Mouse (Mus musculus): Measurements from ENCODE around the gene Uqcr11. TPM values are rescaled to one million over a fixed set of nuclear protein-coding genes. Genes with fewer than 3 reads are reported as not detected.

Uqcr11 gene
- polyA plus RNA-seq, 1 experiment from 2014 or later = 519 TPM

DNA sequence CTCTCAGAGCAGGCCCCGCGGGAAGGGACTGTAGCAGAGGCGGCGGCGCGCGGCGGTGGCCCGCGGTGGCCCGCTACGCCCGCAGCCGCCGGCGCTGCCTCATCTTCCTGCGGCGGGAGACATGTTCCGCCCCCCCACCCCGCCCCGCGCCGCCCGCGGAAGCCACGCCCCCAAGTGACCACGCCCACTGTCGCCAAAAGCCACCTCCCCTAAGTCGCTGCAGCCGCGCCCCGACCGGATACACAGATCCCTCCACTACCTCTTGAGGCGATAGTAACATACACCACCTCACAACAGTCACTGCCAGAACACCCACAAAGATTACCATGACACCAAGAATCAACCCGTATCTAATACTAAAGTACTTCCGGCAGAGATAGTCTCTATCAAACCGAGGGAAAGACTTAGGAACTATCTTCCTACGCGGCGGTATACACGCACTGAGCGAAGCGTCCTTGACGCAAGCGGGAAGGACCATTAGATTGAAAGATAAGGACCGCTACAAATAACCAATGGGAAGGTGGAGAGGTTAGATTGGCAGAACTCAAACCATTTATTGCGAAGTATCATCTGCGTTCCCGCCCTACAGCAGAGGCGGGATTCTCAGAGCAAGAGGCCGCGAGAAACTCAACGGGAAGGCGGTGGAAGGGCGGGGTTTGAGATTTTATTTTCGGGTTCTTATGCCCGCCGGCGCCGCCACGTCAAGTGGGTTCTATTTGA lies 27.0 kb upstream of the Uqcr11 start, which contains the start of gene Tcf3:
Tcf3 (minus strand) TSS at position 135 of the 720 bp plus-strand sequence.
- no peaks in the 10 kb centered on the region for H3K9me3 ChIP-seq (replicated peaks; ENCODE audit: control insufficient read depth, low read length)
- peak; percentile 88 for ATAC-seq (ENCODE audit: low read depth)
- peak within 1 kb of the TSS; percentile 96 for H3K4me3 ChIP-seq (ENCODE audit: low read depth, low read length)
- peaks cover 48% of the 10 kb centered on the region for H3K4me1 ChIP-seq (ENCODE audit: control insufficient read depth, low read depth, low read length)
- WGBS (ENCODE audit: insufficient replicate concordance) = under 1% methylated on average over 56 of the region's 61 CpGs
- H3K36me3 ChIP-seq (ENCODE audit: control insufficient read depth, insufficient read depth) = peaks cover 16% of the 10 kb centered on the region
- H3K27ac ChIP-seq (ENCODE audit: low read length) = peak within 1 kb of the TSS; percentile 98
- H3K4me2 ChIP-seq (ENCODE audit: low read depth, low read length) = peak within 1 kb of the TSS; percentile 72
- H3K9ac ChIP-seq (ENCODE audit: low read depth, low read length) = peak within 1 kb of the TSS; percentile 99
- H3K27me3 ChIP-seq (ENCODE audit: control insufficient read depth, insufficient read depth, low read depth, low read length) = no peaks in the 10 kb centered on the region

DNA sequence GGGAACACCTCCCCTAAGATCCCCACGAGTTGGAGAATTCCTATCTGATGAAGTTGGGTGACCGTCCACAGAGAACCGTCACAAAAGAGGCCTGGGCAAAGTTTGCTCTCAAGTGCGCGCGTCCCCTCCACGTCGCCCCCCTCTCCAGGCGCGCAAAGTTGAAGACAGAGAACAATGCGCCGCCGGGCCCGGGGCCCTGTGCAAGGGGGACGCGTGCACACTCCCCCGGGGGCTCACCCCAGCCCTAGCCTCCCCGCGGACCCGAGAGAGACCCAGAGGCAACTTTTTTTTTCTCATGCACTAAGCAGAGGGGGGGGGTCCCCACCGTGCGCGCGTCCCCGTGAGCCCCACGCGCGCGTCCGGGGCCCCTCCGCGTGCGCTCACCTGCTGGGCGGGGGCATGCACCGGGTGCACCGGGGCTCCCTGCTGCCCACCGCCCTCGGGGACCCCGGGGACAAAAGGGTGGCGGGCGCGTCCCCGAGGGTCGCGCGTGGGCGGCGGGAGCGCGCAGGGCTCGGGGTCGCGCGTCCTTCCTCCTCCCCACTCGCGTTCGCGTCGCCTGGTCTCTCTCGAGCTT lies 26.4 kb upstream of the Uqcr11 start:
- Histone ChIP-seq H3K9me3 (replicated peaks; ENCODE audit: control insufficient read depth, low read length) (no peaks in the 10 kb centered on the region), H3K4me3 (ENCODE audit: low read depth, low read length) (peak overlapping the region; percentile 96), H3K9ac (ENCODE audit: low read depth, low read length) (peak overlapping the region; percentile 99), H3K4me2 (ENCODE audit: low read depth, low read length) (peak overlapping the region; percentile 72), H3K27me3 (ENCODE audit: control insufficient read depth, insufficient read depth, low read depth, low read length) (no peaks in the 10 kb centered on the region), H3K36me3 (ENCODE audit: control insufficient read depth, insufficient read depth) (peaks cover 22% of the 10 kb centered on the region), H3K27ac (ENCODE audit: low read length) (peak overlapping the region; percentile 98), H3K4me1 (ENCODE audit: control insufficient read depth, low read depth, low read length) (peaks cover 46% of the 10 kb centered on the region)
- no peak for ATAC-seq (ENCODE audit: low read depth)
- under 1% methylated on average over 53 of the region's 60 CpGs for WGBS (ENCODE audit: insufficient replicate concordance)

DNA sequence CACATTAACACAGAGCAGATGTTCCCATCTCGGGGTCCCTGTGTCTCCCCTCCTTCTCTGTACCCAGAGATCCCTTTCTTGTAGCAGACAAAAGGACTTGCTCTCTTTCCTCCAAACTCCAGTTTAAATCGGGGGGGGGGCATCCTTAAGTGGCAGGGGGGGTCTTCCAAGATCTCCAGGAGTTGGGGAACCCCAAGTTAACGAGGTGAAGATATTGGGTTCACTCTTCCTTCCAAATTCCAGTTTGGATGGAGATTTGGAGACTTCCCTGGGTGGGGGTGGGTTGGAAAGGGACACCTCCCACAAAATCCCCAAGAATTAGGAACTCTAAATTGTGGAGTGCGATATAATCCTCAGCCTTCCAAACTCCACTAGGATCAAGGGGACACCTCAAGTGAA lies 25.8 kb upstream of the Uqcr11 start:
- peak overlapping the region; percentile 98 for H3K27ac ChIP-seq (ENCODE audit: low read length)
- H3K9me3 ChIP-seq (replicated peaks; ENCODE audit: control insufficient read depth, low read length) = no peaks in the 10 kb centered on the region
- peak overlapping the region; percentile 96 for H3K4me3 ChIP-seq (ENCODE audit: low read depth, low read length)
- no peak for ATAC-seq (ENCODE audit: low read depth)
- peak overlapping the region; percentile 72 for H3K4me2 ChIP-seq (ENCODE audit: low read depth, low read length)
- WGBS (ENCODE audit: insufficient replicate concordance) = 3% methylated on average over 4 of the region's 4 CpGs
- H3K27me3 ChIP-seq (ENCODE audit: control insufficient read depth, insufficient read depth, low read depth, low read length) = no peaks in the 10 kb centered on the region
- H3K36me3 ChIP-seq (ENCODE audit: control insufficient read depth, insufficient read depth) = peaks cover 27% of the 10 kb centered on the region
- peak overlapping the region; percentile 99 for H3K9ac ChIP-seq (ENCODE audit: low read depth, low read length)
- peaks cover 43% of the 10 kb centered on the region for H3K4me1 ChIP-seq (ENCODE audit: control insufficient read depth, low read depth, low read length)

DNA sequence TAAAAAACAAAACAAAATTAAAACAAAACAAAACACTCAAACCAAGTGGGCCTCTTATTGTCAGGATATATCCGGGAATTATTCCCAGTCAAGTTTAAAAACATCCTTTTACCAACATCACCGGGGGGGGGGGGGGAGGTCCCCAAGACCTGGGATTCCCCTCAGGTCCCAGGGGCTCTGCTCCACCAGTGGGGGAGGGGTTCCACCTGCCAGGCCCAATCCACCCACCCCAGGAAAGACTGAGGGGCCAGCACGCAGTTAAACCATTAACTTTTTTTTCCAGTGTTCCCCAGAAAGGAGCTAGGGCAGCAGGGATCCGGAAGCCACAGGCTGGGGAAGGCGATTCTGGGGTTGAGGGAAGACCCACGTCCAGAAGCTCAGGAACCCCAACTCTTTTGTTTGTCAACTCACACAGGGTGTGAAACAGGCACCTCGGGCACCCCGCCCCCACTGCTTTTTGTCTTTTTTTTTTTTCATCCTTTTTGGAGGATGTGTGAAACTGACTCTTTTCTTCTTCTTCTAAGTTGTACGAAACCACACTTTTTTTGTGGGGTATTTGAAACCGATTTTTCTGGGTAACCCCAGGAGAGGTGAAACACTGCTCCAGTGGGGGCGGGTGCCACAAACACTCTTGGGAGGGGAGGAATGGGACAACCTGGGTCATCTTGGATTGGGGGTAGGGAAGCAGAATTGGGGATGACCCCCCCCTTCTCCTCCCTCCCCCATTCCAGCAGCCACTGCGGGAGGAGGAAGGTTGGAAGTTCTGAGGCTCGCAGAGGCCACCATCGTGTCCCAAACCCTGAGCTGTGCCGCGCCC lies 25.1 kb upstream of the Uqcr11 start:
- ATAC-seq (ENCODE audit: low read depth) = no peak
- Histone ChIP-seq H3K36me3 (ENCODE audit: control insufficient read depth, insufficient read depth) (peaks cover 33% of the 10 kb centered on the region), H3K27ac (ENCODE audit: low read length) (peak overlapping the region; percentile 98), H3K4me1 (ENCODE audit: control insufficient read depth, low read depth, low read length) (peaks cover 40% of the 10 kb centered on the region), H3K9ac (ENCODE audit: low read depth, low read length) (peak overlapping the region; percentile 99), H3K27me3 (ENCODE audit: control insufficient read depth, insufficient read depth, low read depth, low read length) (no peaks in the 10 kb centered on the region), H3K4me3 (ENCODE audit: low read depth, low read length) (peak overlapping the region; percentile 96), H3K9me3 (replicated peaks; ENCODE audit: control insufficient read depth, low read length) (no peaks in the 10 kb centered on the region), H3K4me2 (ENCODE audit: low read depth, low read length) (peak overlapping the region; percentile 72)
- 22% methylated on average over 16 of the region's 16 CpGs for WGBS (ENCODE audit: insufficient replicate concordance)

DNA sequence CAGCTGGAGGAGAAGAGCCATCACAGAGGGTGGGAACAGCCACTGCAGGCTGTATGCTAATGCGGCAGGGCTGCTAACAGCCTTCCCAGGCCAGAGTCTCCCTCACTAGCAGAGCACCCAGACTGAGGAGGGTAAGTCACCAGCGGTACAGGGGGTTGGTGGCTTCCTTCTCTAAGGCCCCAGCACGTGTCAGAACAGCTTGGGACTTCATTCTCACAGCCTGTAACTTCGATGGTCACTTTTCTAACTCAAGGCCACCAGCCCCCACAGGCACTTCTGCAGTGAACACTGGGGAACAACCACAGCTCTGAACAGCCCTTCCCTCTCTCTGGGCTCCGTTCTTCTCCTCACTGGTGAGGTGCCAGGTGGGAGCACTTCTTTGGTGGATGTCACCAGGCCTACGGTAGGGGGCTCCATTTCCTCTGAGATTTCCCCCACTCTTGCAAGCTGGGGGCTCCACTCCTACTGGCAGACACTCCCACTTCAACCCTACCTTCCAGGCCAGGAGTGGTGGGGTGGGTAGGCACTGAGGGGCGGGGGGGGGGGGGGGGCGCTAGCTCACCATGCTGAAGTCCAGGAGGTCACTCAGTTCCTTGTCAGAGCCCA lies 23.8 kb upstream of the Uqcr11 start:
- Histone ChIP-seq H3K4me1 (ENCODE audit: control insufficient read depth, low read depth, low read length) (peaks cover 27% of the 10 kb centered on the region), H3K4me2 (ENCODE audit: low read depth, low read length) (no peak overlapping the region), H3K4me3 (ENCODE audit: low read depth, low read length) (no peak overlapping the region), H3K9me3 (replicated peaks; ENCODE audit: control insufficient read depth, low read length) (no peaks in the 10 kb centered on the region; the same call in 1 of the 2 replicates), H3K9ac (ENCODE audit: low read depth, low read length) (no peak overlapping the region), H3K27me3 (ENCODE audit: control insufficient read depth, insufficient read depth, low read depth, low read length) (no peaks in the 10 kb centered on the region), H3K36me3 (ENCODE audit: control insufficient read depth, insufficient read depth) (peaks cover 46% of the 10 kb centered on the region), H3K27ac (ENCODE audit: low read length) (0 out of 2 replicates have a peak overlapping the region, but pooled peaks have one; percentile 20)
- ATAC-seq (ENCODE audit: low read depth) = no peak
- 75% methylated on average over 6 of the region's 8 CpGs for WGBS (ENCODE audit: insufficient replicate concordance)

DNA sequence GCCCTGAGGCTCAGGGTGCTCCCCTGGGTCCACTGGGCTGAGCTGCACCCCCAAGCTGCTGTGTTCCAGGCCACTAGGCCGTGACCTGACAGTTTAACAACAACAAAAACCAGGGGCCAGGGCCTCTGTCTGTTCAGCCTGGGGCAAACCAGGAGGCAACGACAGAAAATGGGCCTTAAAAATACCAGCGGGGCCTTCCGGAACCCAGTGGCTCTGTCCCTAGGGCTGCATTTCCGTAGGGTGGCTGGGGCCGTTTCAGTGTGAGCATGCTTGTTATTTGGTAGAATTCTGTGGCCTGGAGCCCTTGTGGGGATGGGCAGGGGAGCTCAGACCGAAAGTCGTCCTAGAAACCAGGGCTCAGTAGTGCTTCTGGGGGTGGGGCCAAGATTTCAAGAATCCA lies 23.2 kb upstream of the Uqcr11 start:
- H3K27ac ChIP-seq (ENCODE audit: low read length) = no peak overlapping the region; the same call in 1 of the 2 replicates
- H3K9me3 ChIP-seq (replicated peaks; ENCODE audit: control insufficient read depth, low read length) = peaks cover 6% of the 10 kb centered on the region; the same call in 1 of the 2 replicates
- H3K4me3 ChIP-seq (ENCODE audit: low read depth, low read length) = no peak overlapping the region
- H3K27me3 ChIP-seq (ENCODE audit: control insufficient read depth, insufficient read depth, low read depth, low read length) = no peaks in the 10 kb centered on the region
- peaks cover 21% of the 10 kb centered on the region for H3K4me1 ChIP-seq (ENCODE audit: control insufficient read depth, low read depth, low read length)
- 86% methylated on average over 8 of the region's 8 CpGs for WGBS (ENCODE audit: insufficient replicate concordance)
- peaks cover 53% of the 10 kb centered on the region for H3K36me3 ChIP-seq (ENCODE audit: control insufficient read depth, insufficient read depth)
- H3K9ac ChIP-seq (ENCODE audit: low read depth, low read length) = no peak overlapping the region
- no peak overlapping the region for H3K4me2 ChIP-seq (ENCODE audit: low read depth, low read length)
- no peak for ATAC-seq (ENCODE audit: low read depth)

DNA sequence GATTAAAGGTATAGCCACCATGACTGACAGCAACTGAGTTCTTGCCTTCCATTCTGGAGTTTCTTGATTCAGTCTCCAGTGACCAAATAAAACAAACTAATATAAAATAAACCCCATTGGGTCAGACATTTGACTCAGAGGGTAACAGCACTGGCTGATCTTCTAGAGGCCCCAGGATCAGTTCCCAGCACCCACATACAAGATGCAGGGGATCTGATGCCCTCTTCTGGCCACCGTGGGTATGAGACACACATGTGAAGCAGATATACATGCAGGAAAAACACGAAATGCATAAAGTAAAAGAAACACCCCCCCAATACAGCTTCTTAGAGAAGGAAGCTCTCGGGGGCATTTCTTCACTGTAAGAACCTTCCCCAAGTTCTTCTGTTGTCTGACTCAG lies 18.4 kb upstream of the Uqcr11 start:
- peaks cover 6% of the 10 kb centered on the region; the same call in 1 of the 2 replicates for H3K9me3 ChIP-seq (replicated peaks; ENCODE audit: control insufficient read depth, low read length)
- H3K4me2 ChIP-seq (ENCODE audit: low read depth, low read length) = no peak overlapping the region
- ATAC-seq (ENCODE audit: low read depth) = no peak
- no peaks in the 10 kb centered on the region for H3K27me3 ChIP-seq (ENCODE audit: control insufficient read depth, insufficient read depth, low read depth, low read length)
- H3K9ac ChIP-seq (ENCODE audit: low read depth, low read length) = no peak overlapping the region
- H3K36me3 ChIP-seq (ENCODE audit: control insufficient read depth, insufficient read depth) = peaks cover 61% of the 10 kb centered on the region
- no peak overlapping the region for H3K4me3 ChIP-seq (ENCODE audit: low read depth, low read length)
- H3K27ac ChIP-seq (ENCODE audit: low read length) = peak overlapping the region; percentile 99
- peaks cover 48% of the 10 kb centered on the region for H3K4me1 ChIP-seq (ENCODE audit: control insufficient read depth, low read depth, low read length)
- 92% methylated on average over 3 of the region's 3 CpGs for WGBS (ENCODE audit: insufficient replicate concordance)

DNA sequence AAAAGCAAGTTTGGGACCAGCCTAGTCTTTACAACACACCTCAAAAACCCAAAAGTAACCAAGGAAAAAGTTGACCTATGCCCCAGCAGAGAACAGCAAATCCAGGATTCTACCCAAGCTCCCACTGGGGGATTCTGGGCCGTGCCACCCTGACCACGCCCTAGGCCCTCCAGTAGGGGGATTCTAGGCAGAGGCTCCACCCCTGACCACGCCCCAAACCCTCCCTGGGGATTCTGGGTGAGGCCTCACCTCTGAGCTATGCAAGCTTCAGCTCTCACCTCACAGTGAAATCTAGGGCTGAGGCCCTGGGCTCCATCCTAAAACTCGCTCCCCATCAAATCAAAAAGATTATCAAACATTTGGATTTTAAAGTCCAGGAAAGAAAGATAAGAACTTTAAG lies 16.9 kb upstream of the Uqcr11 start:
- Histone ChIP-seq H3K9ac (ENCODE audit: low read depth, low read length) (peak overlapping the region; percentile 35), H3K4me3 (ENCODE audit: low read depth, low read length) (peak overlapping the region; percentile 14), H3K4me1 (ENCODE audit: control insufficient read depth, low read depth, low read length) (peaks cover 63% of the 10 kb centered on the region), H3K9me3 (replicated peaks; ENCODE audit: control insufficient read depth, low read length) (peaks cover 6% of the 10 kb centered on the region; the same call in 1 of the 2 replicates), H3K36me3 (ENCODE audit: control insufficient read depth, insufficient read depth) (peaks cover 61% of the 10 kb centered on the region), H3K4me2 (ENCODE audit: low read depth, low read length) (peak overlapping the region; percentile 49), H3K27me3 (ENCODE audit: control insufficient read depth, insufficient read depth, low read depth, low read length) (no peaks in the 10 kb centered on the region), H3K27ac (ENCODE audit: low read length) (peak overlapping the region; percentile 99)
- 17% methylated on average over 4 of the region's 4 CpGs for WGBS (ENCODE audit: insufficient replicate concordance)
- ATAC-seq (ENCODE audit: low read depth) = peak; percentile 75
